Comparison of ENCODE assay signal across 10 mouse cellular contexts in genomic region chr11:48776664-48777063, GRCm38 (mm10). TPM values are rescaled to one million over a fixed set of nuclear protein-coding genes. Genes with fewer than 3 reads are reported as not detected.
DNase-seq lines count a peak whose midpoint lies in the region; ATAC-seq and TF ChIP-seq lines count a peak whose summit lies in the region.
"Had no signal": no experiment of that assay in that cellular context is flagged by ENCODE, and none has a peak within 500 bp of the region (broad histone marks: within the 10 kb centered on the region; RNA-seq: fewer than 3 reads in every experiment).

No protein-coding gene starts in this region.

- ATAC-seq in liver, embryonic 11.5 days (replicated peaks; ENCODE audit: low FRiP score), result no peak
- no peak for ATAC-seq in neural tube, embryonic 15.5 days (ENCODE audit: low FRiP score)

- no peak overlapping the region for H3K4me3 ChIP-seq in liver, embryonic 11.5 days (ENCODE audit: low read depth, low read length)
- H3K4me3 ChIP-seq in ES-E14 (ENCODE audit: insufficient read depth in 1 of 2, low read depth in 1 of 2, low read length in 2 of 2, poor library complexity in 1 of 2, severe bottlenecking in 1 of 2), result no peak overlapping the region
- H3K4me3 ChIP-seq in megakaryocyte, embryonic 14.5 days (replicated peaks), result peak overlapping the region; percentile 59
- H3K4me3 ChIP-seq in neural tube, embryonic 15.5 days (replicated peaks), result no peak overlapping the region
- H3K4me3 ChIP-seq: embryonic facial prominence, embryonic 15.5 days had no signal

- no peaks in the 10 kb centered on the region for H3K27me3 ChIP-seq in liver, embryonic 11.5 days (replicated peaks; ENCODE audit: control insufficient read depth, insufficient read depth, low read length)
- no peaks in the 10 kb centered on the region for H3K27me3 ChIP-seq in megakaryocyte, embryonic 14.5 days (replicated peaks)
- no peaks in the 10 kb centered on the region; the same call in 1 of the 2 replicates for H3K27me3 ChIP-seq in neural tube, embryonic 15.5 days (replicated peaks)
- H3K27me3 ChIP-seq: embryonic facial prominence, embryonic 15.5 days had no signal

- in situ Hi-C loops in ES-E14 (cut with MboI; ENCODE audit: low sequenced_read_pairs in 2 of 2, unreplicated experiment in 2 of 2), result loop anchor here in 1 of 2 experiments (10.0 kb wide), 1 partner anchor 328 kb away; no protein-coding TSS in a partner anchor

- WGBS in liver, embryonic 11.5 days, result 35% methylated on average over 9 of the region's 9 CpGs
- 47% methylated on average over 9 of the region's 9 CpGs for WGBS in neural tube, embryonic 15.5 days

- H3K36me3 ChIP-seq in liver, embryonic 11.5 days (ENCODE audit: control insufficient read depth, insufficient read depth, low read length), result no peaks in the 10 kb centered on the region
- no peaks in the 10 kb centered on the region for H3K36me3 ChIP-seq in ES-E14 (ENCODE audit: control insufficient read depth, insufficient read depth, low read length, poor library complexity, severe bottlenecking)
- no peaks in the 10 kb centered on the region for H3K36me3 ChIP-seq in megakaryocyte, embryonic 14.5 days (replicated peaks; ENCODE audit: low read length)
- H3K36me3 ChIP-seq in neural tube, embryonic 15.5 days, result no peaks in the 10 kb centered on the region
- H3K36me3 ChIP-seq: embryonic facial prominence, embryonic 15.5 days had no signal

- H3K4me2 ChIP-seq in liver, embryonic 11.5 days, result no peak overlapping the region
- no peak overlapping the region for H3K4me2 ChIP-seq in neural tube, embryonic 15.5 days
- H3K4me2 ChIP-seq: embryonic facial prominence, embryonic 15.5 days had no signal

- no peak overlapping the region for H3K9ac ChIP-seq in liver, embryonic 11.5 days (ENCODE audit: low read depth, low read length)
- no peak overlapping the region for H3K9ac ChIP-seq in ES-E14 (ENCODE audit: insufficient read depth, low read depth, low read length, poor library complexity, severe bottlenecking)
- H3K9ac ChIP-seq in neural tube, embryonic 15.5 days (replicated peaks), result no peak overlapping the region
- H3K9ac ChIP-seq: embryonic facial prominence, embryonic 15.5 days had no signal

- 0 out of 2 replicates have a peak, but pooled peaks cover 2% of the 10 kb centered on the region for H3K4me1 ChIP-seq in liver, embryonic 11.5 days (replicated peaks; ENCODE audit: control insufficient read depth, insufficient read depth, low read length)
- H3K4me1 ChIP-seq in ES-E14 (ENCODE audit: control insufficient read depth in 2 of 2, insufficient read depth in 2 of 2, low read length in 2 of 2, poor library complexity in 1 of 2), result peaks cover 1 to 9% of the 10 kb centered on the region in 2 experiments; a peak in 3 of 4 replicates
- peaks cover 54% of the 10 kb centered on the region for H3K4me1 ChIP-seq in megakaryocyte, embryonic 14.5 days
- H3K4me1 ChIP-seq in neural tube, embryonic 15.5 days, result peaks cover 3% of the 10 kb centered on the region; the same call in 1 of the 2 replicates

- H3K27ac ChIP-seq in liver, embryonic 11.5 days (ENCODE audit: low read depth, low read length), result no peak overlapping the region
- no peak overlapping the region for H3K27ac ChIP-seq in ES-E14 (ENCODE audit: insufficient read depth, low read depth, low read length, poor library complexity, severe bottlenecking)
- no peak overlapping the region for H3K27ac ChIP-seq in neural tube, embryonic 15.5 days (replicated peaks)
- H3K27ac ChIP-seq: embryonic facial prominence, embryonic 15.5 days had no signal

- no peaks in the 10 kb centered on the region for H3K9me3 ChIP-seq in liver, embryonic 11.5 days (ENCODE audit: control insufficient read depth, low read length)
- no peaks in the 10 kb centered on the region for H3K9me3 ChIP-seq in ES-E14 (ENCODE audit: control insufficient read depth, insufficient read depth, low read depth, low read length)
- H3K9me3 ChIP-seq in megakaryocyte, embryonic 14.5 days, result no peaks in the 10 kb centered on the region
- no peaks in the 10 kb centered on the region for H3K9me3 ChIP-seq in neural tube, embryonic 15.5 days (replicated peaks)
- H3K9me3 ChIP-seq: embryonic facial prominence, embryonic 15.5 days had no signal

- DNase-seq in adrenal gland, postnatal 14 days, result peak; percentile 52
- DNase-seq in adrenal gland, postnatal 25 days, result no peak
- DNase-seq in liver (peak; percentile 24), ES-E14 (ENCODE audit: low read depth, low spot score) (peak; percentile 49)
- DNase-seq in liver, embryonic 11.5 days (ENCODE audit: low spot score), result no peak
- no peak for DNase-seq in embryo, embryonic 11 days
- DNase-seq: heart, adult 11 months had no signal

TF ChIP-seq in ES-E14, 5 proteins besides CTCF, POLR2A, EP300 and RAD21:
- no peak for TF ChIP-seq HCFC1 (IDR thresholded peaks at IDR 0.05; ENCODE audit: borderline replicate concordance, insufficient read depth, low read length)
- TF ChIP-seq MAFK (IDR thresholded peaks at IDR 0.05; ENCODE audit: insufficient read depth, low read depth, low read length), result no peak
- no peak for TF ChIP-seq CHD2 (IDR thresholded peaks at IDR 0.05; ENCODE audit: low read depth, low read length)
- no peak for TF ChIP-seq ZC3H11A (IDR thresholded peaks at IDR 0.05; ENCODE audit: borderline replicate concordance, low read depth, low read length)
- no peak for TF ChIP-seq ZNF384 (IDR thresholded peaks at IDR 0.05; ENCODE audit: low read depth, low read length)

RNA-seq across cellular contexts. Expression of gene Rack1, which starts 23.5 kb away (rescaled TPM):
- 735 and 919 TPM in 2 replicates for total RNA-seq in adrenal gland, postnatal 14 days (2021)
- 598 and 671 TPM in 2 replicates for total RNA-seq in adrenal gland, postnatal 25 days (2021)
- polyA plus RNA-seq in liver, embryonic 11.5 days (2014; fragmentation: Nextera tagmentation; extraction: Ambion mirVana), result 1,154 and 1,248 TPM in 2 replicates
- total RNA-seq in ES-E14 (2012; rRNA removed), result 3,112 and 3,420 TPM in 2 replicates
- 2,725 and 4,464 TPM in 2 replicates for polyA plus RNA-seq in megakaryocyte, embryonic 14.5 days (2012; ENCODE audit: insufficient read depth, low replicate concordance)
- polyA plus RNA-seq in neural tube, embryonic 15.5 days (2015; fragmentation: Nextera tagmentation; extraction: Ambion mirVana), result 351 and 459 TPM in 2 replicates

RNA-seq across cellular contexts. Expression of gene Trim41, which starts 40.5 kb away (rescaled TPM):
- total RNA-seq in adrenal gland, postnatal 14 days (2021), result 34.6 and 40.5 TPM in 2 replicates
- total RNA-seq in adrenal gland, postnatal 25 days (2021), result 48.6 and 53.0 TPM in 2 replicates
- polyA plus RNA-seq in liver, embryonic 11.5 days (2014; fragmentation: Nextera tagmentation; extraction: Ambion mirVana), result 3.5 and 4.5 TPM in 2 replicates
- total RNA-seq in ES-E14 (2012; rRNA removed), result 47.8 and 52.8 TPM in 2 replicates
- polyA plus RNA-seq in megakaryocyte, embryonic 14.5 days (2012; ENCODE audit: insufficient read depth, low replicate concordance), result 18.6 and 56.2 TPM in 2 replicates
- polyA plus RNA-seq in neural tube, embryonic 15.5 days (2015; fragmentation: Nextera tagmentation; extraction: Ambion mirVana), result 6.4 and 7.3 TPM in 2 replicates

RNA-seq across cellular contexts. Expression of gene Trim7, which starts 49.3 kb away (rescaled TPM):
- 6.1 and 8.5 TPM in 2 replicates for total RNA-seq in adrenal gland, postnatal 14 days (2021)
- 16.9 and 17.6 TPM in 2 replicates for total RNA-seq in adrenal gland, postnatal 25 days (2021)
- 0.18 and 0.38 TPM in 2 replicates for polyA plus RNA-seq in liver, embryonic 11.5 days (2014; fragmentation: Nextera tagmentation; extraction: Ambion mirVana)
- 5.9 and 6.1 TPM in 2 replicates for total RNA-seq in ES-E14 (2012; rRNA removed)
- polyA plus RNA-seq in megakaryocyte, embryonic 14.5 days (2012; ENCODE audit: insufficient read depth, low replicate concordance), result 1.6 and 5.7 TPM in 2 replicates
- 2.1 and 2.6 TPM in 2 replicates for polyA plus RNA-seq in neural tube, embryonic 15.5 days (2015; fragmentation: Nextera tagmentation; extraction: Ambion mirVana)

RNA-seq across cellular contexts. Expression of gene Gm12184, which starts 49.8 kb away (rescaled TPM):
- total RNA-seq in adrenal gland, postnatal 14 days (2021), result 2.3 and 3.5 TPM in 2 replicates
- total RNA-seq in adrenal gland, postnatal 25 days (2021), result 2.3 and 3.6 TPM in 2 replicates
- polyA plus RNA-seq in liver, embryonic 11.5 days (2014; fragmentation: Nextera tagmentation; extraction: Ambion mirVana), result 6.2 and 7.6 TPM in 2 replicates
- total RNA-seq in ES-E14 (2012; rRNA removed), result 11.4 and 12.2 TPM in 2 replicates
- 18.6 and 145 TPM in 2 replicates for polyA plus RNA-seq in megakaryocyte, embryonic 14.5 days (2012; ENCODE audit: insufficient read depth, low replicate concordance)
- 2.9 and 3.3 TPM in 2 replicates for polyA plus RNA-seq in neural tube, embryonic 15.5 days (2015; fragmentation: Nextera tagmentation; extraction: Ambion mirVana)

Comparison
In these comparisons a context has a peak if more than half of its experiments do, and no peak if none do; other contexts are left out.
1. DNase-seq: peak in adrenal gland, postnatal 14 days (single experiment), liver (single experiment) and ES-E14 (single experiment); none in adrenal gland, postnatal 25 days (single experiment), liver, embryonic 11.5 days (single experiment) and embryo, embryonic 11 days (single experiment).